Mouse (Mus musculus) CD4-positive naive resting alpha-beta T cell, adult 76 days (primary cell): ENCODE results near the gene Ccdc65. TPM values are rescaled to one million over a fixed set of nuclear protein-coding genes. Genes with fewer than 3 reads are reported as not detected.

Source experiments
- total RNA-seq: library from RNA; stranded (reverse); gene quantifications from one replicate; pipeline ENCODE4 v1.2.4, GENCODE M21; 2023

Ccdc65 gene
- total RNA-seq = not detected

DNA sequence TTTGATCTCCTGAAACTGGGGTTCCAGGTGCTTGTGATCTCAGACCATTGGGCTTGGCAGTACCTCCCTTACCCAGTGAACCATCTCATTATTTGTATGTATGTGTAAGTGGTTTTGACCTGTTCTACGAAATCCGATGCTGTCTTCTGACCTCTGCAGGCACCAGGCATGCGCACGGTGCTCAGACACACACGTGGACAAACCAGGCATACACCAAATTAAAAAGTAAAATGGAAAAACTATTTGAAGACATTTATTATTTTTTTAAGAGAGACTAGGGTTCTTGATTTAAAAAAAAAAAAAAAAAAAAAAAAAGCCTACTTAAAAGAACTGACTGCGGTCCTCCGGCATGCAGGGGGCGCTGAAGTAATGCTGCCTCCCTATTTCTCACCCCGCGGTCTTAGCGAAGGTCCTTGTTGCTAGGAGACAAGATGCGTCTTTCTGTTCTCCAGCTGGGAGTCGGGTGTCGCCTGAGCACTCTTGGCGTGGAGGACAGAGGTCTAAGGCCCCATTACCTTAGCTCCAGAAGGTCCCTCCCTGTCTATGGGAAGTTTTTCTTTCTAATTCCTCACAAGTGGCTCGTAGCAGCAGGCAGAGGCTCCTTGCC is at the start of gene Ccdc65:
Gene Ccdc65, plus strand, starts transcription at position 442 of the 607 bp plus-strand sequence.

DNA sequence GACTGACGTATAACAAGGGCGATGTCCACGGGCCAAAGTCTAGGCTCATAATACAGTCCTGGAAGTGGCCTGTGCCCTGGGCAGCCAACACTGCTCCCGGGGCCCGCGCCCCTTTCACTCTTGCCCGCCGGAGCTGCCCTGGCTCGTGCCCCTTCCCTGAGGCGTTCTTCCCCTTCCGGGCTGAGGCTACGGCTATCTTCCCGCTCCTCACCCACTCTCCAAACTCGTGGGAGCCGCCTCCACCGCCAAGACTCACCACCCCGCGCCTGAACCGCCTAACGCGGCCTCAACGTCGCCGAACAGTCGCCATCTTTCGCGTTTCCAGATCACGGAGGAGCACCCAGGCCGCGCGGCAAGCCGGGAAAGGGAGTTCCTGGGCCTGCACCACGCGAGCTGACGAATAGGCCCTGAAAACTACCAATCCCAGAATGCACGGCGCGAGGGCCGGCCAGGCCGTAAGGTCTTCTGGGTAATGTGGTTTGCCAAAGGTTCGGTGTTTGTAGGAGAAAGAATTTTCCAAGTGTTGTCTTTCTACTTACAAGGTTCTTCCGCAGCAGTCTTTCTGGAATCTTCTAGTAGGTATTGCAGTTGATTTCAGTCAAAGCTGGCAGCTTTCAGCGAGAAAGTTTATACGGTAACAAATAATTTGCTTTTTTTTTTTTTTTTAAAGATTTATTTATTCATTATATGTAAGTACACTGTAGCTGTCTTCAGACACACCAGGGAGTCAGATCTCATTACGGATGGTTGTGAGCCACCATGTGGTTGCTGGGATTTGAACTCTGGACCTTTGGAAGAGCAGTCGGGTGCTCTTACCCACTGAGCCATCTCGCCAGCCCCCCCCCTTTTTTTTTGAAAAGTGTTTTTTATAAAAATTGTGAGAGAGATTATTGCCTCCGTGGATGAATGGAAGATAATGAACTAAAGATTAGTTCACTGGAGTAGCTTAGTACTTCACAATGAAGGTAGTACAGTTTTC is 45.2 kb upstream of the Ccdc65 start, which contains the start of gene Ddx23:
Gene Ddx23, minus strand, starts transcription at position 328 of the 979 bp plus-strand sequence.

DNA sequence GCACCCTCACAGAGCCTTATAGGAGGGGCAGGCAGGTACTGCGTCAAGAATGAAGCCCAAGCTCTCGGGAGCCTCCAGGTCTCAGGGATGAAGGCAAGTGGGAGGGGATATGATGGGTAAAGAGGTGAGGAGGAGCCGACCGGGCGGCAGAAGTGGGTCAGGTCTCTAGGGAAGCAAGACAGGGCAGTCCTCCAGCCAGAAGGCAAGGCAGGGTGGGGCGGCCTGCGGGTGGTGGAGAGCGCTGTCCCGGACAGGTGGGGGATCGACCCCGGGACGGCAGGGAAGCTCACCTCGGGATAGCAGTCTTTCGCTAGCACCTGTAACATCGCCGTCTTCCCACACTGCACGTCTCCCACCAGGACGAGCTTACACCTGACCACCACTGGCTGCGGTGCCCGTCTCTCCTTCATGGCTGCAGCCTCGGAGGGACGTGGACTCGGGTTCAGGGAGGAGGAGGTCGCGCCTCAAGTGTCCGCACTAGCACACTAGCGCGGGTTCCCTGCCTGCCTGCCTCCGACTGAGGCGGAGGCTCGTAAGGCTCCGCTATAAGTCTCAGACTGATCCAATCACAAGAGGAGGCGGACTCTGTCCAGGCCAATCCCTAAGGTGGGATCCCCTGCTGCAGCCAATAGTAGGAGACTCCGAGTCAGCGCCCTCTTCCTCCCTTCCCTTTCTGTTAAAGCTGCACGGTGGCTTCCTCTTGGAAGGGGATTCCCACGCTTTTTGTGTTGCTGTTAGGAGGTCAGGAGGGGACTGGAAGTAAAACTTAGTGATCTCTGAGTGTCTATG is 30.9 kb upstream of the Ccdc65 start, which contains the start of gene Rnd1:
Gene Rnd1, minus strand, starts transcription at position 522 of the 789 bp plus-strand sequence.

DNA sequence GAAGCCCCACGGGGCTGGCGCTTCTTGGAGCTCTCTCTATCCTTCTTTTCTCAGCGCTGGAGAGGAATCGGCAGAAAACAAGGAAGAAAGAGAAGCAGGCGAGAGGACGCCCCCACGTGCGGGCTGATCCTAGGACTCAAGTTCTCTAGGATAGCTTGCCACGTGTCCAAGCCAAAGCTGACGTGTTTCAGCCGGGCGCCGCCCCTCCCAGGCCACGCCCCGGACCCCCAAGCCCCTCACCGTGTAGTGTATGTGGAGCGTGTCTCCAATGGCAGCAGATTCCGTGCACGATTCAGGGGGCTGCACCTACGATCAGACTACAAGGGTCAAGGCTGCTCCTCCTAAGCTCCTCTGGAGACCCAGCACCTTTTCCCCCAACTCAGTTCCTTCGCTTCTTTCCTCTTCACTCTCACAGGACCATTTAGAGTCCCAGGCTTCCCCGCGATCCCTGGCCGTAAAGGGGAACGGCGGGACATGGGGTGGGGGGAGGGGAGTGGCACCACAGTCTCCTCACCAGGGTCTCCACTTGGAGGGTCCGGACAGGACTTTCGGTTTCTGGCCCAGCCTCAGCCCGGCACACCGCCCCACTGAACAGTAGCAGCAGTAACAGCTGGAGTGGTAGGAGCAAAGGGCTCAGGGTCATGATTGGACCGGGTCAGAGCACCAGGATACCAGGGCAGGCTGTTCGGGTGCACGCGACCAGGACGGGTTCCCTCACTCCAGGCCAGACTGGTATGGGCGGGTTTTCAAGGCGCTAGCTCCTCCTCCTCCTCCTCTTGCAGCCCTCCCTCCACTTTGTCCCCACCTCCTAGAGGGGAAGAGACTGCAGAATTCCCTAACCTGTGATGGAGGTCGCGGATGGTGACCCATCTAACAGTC is 19.7 kb downstream of the Ccdc65 start, which contains the start of gene Fkbp11:
Gene Fkbp11, minus strand, starts transcription at position 756 of the 879 bp plus-strand sequence.

DNA sequence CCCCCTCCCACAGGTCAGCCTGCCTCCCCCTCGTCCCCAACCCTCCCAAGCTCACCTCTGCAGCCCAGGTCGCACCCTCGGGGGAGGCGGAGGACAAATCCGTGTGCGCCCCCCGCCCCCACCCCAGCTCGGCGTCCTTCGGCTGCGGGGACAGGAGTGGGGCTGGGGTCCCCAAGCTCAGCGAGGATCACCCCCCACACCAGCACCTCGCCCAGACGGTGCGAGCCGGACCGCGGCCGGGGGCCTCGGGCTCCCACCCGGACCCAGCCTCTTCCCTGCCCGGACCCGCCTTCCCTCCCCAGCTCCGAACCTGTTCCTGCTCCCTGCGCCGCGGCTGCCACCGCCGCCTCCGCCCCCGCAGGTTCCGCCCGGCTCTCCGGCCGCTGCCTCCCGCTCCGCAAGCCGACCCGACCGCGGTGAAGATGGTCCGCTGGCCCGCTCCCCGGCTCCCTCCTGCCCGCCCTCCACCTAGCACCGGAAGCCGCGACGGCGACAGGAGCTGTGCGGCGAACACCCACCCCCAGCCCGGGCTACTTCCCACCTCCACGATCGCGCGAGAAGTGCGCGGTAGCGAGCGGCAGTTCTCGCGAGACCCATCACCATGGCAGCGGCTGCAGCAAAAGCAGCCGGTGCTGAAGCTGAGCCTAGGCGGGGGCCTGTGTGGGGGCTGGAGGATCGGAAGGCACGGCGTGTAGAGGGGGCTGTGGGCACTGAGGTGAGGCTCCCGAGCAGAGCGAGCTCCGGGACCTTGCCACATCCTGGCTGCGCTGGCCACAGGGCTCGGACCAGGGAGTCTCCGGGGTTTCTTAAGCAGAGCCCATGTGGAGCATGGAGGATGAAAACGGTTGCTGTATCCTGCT is 54.9 kb downstream of the Ccdc65 start, which contains the start of gene Arf3:
Gene Arf3, minus strand, starts transcription at position 545 of the 860 bp plus-strand sequence.

Other genes starting within 250 kb of the Ccdc65 start
- not detected for gene OR5BS1P, start 238.3 kb upstream of the Ccdc65 start, total RNA-seq
- not detected for gene Lalba, start 225.5 kb upstream of the Ccdc65 start, total RNA-seq
- gene Olfr279, start 215.8 kb upstream of the Ccdc65 start, total RNA-seq = not detected
- 49.4 TPM for gene Kansl2, start 173.9 kb upstream of the Ccdc65 start, total RNA-seq
- gene Ccnt1, start 137.3 kb upstream of the Ccdc65 start, total RNA-seq = 167 TPM
- not detected for gene 4930415O20Rik, start 137.2 kb upstream of the Ccdc65 start, total RNA-seq
- gene Adcy6, start 98.1 kb upstream of the Ccdc65 start, total RNA-seq = 37.8 TPM
- 1.5 TPM for gene Cacnb3, start 77.4 kb upstream of the Ccdc65 start, total RNA-seq
- gene Ddx23, start 45.3 kb upstream of the Ccdc65 start, total RNA-seq = 148 TPM
- 1.2 TPM for gene Rnd1, start 30.7 kb upstream of the Ccdc65 start, total RNA-seq
- 4.2 TPM for gene Fkbp11, start 20.0 kb downstream of the Ccdc65 start, total RNA-seq
- 85.5 TPM for gene Arf3, start 55.0 kb downstream of the Ccdc65 start, total RNA-seq
- 0.56 TPM for gene Wnt10b, start 69.9 kb downstream of the Ccdc65 start, total RNA-seq
- gene Wnt1, start 81.7 kb downstream of the Ccdc65 start, total RNA-seq = not detected
- gene Ddn, start 101.3 kb downstream of the Ccdc65 start, total RNA-seq = 0.23 TPM
- 122 TPM for gene Prkag1, start 123.3 kb downstream of the Ccdc65 start, total RNA-seq
- 276 TPM for gene Kmt2d, start 163.0 kb downstream of the Ccdc65 start, total RNA-seq
- gene Rhebl1, start 186.3 kb downstream of the Ccdc65 start, total RNA-seq = 24.9 TPM
- gene Dhh, start 190.3 kb downstream of the Ccdc65 start, total RNA-seq = not detected
- 388 TPM for gene Lmbr1l, start 210.0 kb downstream of the Ccdc65 start, total RNA-seq
- gene Tuba1b, start 226.4 kb downstream of the Ccdc65 start, total RNA-seq = 217 TPM
- not detected for gene Gm49450, start 245.3 kb downstream of the Ccdc65 start, total RNA-seq
- gene Tuba1a, start 245.5 kb downstream of the Ccdc65 start, total RNA-seq = 261 TPM